Mouse (Mus musculus): ENCODE results near the gene Gm10217.

Gm10217 gene

GRCm38 (mm10) chr8:9863951-9864350 is at the start of gene Gm10217:
Gm10217 (plus strand) TSS chr8:9864251.
- no peak for DNase-seq

GRCm38 (mm10) chr8:9824770-9825169 is 39.3 kb upstream of the Gm10217 start:
- no peak for DNase-seq

- DNase-seq = no peak
These were observed 23.8 kb upstream of the Gm10217 start for GRCm38 (mm10) chr8:9840257-9840656.

GRCm38 (mm10) chr8:9859286-9859685 is 4.8 kb upstream of the Gm10217 start:
- DNase-seq = no peak

- no peak for DNase-seq
These were observed 3.4 kb upstream of the Gm10217 start for GRCm38 (mm10) chr8:9860539-9861203.

GRCm38 (mm10) chr8:9865150-9865549 is 1.1 kb downstream of the Gm10217 start:
- no peak for DNase-seq

GRCm38 (mm10) chr8:9868094-9868493 is 4.0 kb downstream of the Gm10217 start:
- DNase-seq = no peak

DNA sequence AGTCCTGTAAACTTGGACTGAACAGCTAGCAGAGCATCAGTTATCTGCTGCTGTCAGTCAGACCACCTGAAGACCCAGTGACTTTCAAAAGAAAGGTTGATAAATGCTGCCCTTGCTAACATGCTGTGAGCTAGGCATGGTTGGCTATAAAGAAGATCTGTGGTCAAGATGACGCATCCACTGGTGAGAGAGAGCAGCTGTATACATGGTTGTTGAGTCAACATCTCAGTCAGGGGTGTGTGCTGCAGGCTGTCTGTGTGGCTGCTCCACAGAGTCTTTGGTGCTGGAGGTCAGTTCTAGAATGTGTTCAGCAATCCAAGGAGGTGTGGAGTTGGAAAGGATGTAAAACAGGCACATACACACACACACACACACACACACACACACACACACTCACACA is 12.2 kb downstream of the Gm10217 start:
- no peak for DNase-seq

DNA sequence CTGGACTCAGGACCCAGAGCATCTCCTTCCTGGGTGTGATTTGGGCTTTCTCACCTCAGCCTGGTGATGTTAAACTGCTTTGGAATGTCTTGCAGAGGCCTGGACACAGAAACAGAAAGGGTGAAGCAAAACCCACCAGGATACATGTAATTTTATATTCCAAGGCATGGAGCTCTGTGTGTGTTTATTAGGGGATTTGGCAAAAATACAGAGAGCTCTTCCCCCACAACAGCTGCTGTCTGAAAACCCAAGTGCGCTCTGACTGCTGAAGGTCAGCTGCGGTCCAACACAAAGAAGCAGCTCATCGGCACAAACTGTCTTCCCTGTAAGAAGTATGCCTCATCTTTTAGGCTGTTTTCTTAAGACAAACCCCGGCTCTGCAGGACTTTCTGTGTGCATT is 15.9 kb downstream of the Gm10217 start:
- DNase-seq = no peak

DNA sequence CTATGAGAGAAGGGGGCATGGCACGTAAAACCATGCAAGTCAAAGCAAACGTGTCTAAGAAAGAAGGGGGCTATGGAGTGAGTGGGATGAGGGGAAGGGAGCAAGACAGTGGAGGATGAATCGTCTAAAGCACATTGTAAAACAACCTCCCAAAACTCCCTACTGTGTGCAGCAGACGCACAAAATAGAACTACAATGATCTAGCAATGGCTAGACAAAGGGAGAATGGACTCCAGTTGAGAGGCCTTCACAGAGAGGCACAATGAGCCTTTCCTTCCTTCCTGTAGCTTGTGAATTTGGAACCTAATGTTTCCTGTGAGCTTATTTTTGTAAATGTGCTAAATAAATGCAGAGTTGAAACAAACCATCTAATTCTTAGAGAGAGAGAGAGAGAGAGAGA is 22.7 kb downstream of the Gm10217 start:
- DNase-seq = no peak

- DNase-seq = no peak
These were observed 35.1 kb downstream of the Gm10217 start for GRCm38 (mm10) chr8:9899199-9899598.

GRCm38 (mm10) chr8:9899673-9900072 is 35.6 kb downstream of the Gm10217 start:
- DNase-seq = no peak
